8 mouse cellular contexts compared by ENCODE assay signal in the genomic region with DNA sequence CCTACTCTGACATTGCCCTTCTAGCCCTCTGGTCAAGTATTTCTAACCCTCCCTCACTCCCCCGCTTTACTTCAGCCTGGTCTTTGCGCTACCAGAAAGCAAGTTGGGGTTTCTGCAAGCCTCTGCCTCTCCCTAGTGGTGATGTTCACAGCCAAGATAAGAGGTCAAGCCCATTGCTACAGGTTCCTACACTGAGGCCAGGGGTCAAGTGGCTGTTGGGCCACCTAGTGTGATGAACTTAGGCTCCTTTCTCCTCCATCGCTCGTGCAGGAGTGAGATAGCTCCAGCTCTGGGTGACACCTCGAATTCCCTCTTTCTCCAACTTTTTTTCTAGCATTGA. TPM values are rescaled to one million over a fixed set of nuclear protein-coding genes. Genes with fewer than 3 reads are reported as not detected.
DNase-seq lines count a peak whose midpoint lies in the region; ATAC-seq and TF ChIP-seq lines count a peak whose summit lies in the region.

No protein-coding gene starts in this region.

- peak overlapping the region; percentile 51 for H3K4me3 ChIP-seq in embryonic facial prominence, embryonic 15.5 days (replicated peaks)
- peak overlapping the region; percentile 60 for H3K4me3 ChIP-seq in intestine, embryonic 16.5 days (ENCODE audit: low read length)
- peak overlapping the region; percentile 66 for H3K4me3 ChIP-seq in neural tube, embryonic 14.5 days (ENCODE audit: low read depth, low read length)
- H3K4me3 ChIP-seq in thymus, adult 2 months (ENCODE audit: control insufficient read depth, insufficient read depth, low read length) = no peak overlapping the region

- no peak overlapping the region for H3K9ac ChIP-seq in embryonic facial prominence, embryonic 15.5 days
- no peak overlapping the region for H3K9ac ChIP-seq in intestine, embryonic 16.5 days (ENCODE audit: low read depth, low read length)
- peak overlapping the region; percentile 74 for H3K9ac ChIP-seq in neural tube, embryonic 14.5 days (replicated peaks; ENCODE audit: low read depth, low read length)

- no peaks in the 10 kb centered on the region for H3K9me3 ChIP-seq in embryonic facial prominence, embryonic 15.5 days (replicated peaks)
- no peaks in the 10 kb centered on the region for H3K9me3 ChIP-seq in intestine, embryonic 16.5 days (ENCODE audit: control insufficient read depth, low read length)
- H3K9me3 ChIP-seq in neural tube, embryonic 14.5 days (ENCODE audit: control insufficient read depth, low read length) = no peaks in the 10 kb centered on the region

- no peak overlapping the region for H3K27ac ChIP-seq in embryonic facial prominence, embryonic 15.5 days (replicated peaks)
- H3K27ac ChIP-seq in intestine, embryonic 16.5 days (ENCODE audit: low read length) = no peak overlapping the region
- no peak overlapping the region for H3K27ac ChIP-seq in neural tube, embryonic 14.5 days (ENCODE audit: low read depth, low read length)
- H3K27ac ChIP-seq in thymus, adult 2 months (ENCODE audit: control insufficient read depth, insufficient read depth, low read length) = no peak overlapping the region

- intact Hi-C loops in gastrocnemius, postnatal 36 days (cut with DNase I) = no loop called here

- peak; percentile 14 for DNase-seq in layer of hippocampus, adult 9-11 months
- no peak for DNase-seq in layer of hippocampus, adult 9-10 months (ENCODE audit: low spot score)
- DNase-seq in gastrocnemius, postnatal 25 days = no peak
- DNase-seq in thymus, adult 2 months = no peak
- no peak for DNase-seq in gastrocnemius, postnatal 36 days

- H3K4me1 ChIP-seq in embryonic facial prominence, embryonic 15.5 days = peaks cover 20% of the 10 kb centered on the region
- H3K4me1 ChIP-seq in intestine, embryonic 16.5 days (ENCODE audit: control insufficient read depth, insufficient read depth, low read length) = peaks cover 9% of the 10 kb centered on the region
- H3K4me1 ChIP-seq in neural tube, embryonic 14.5 days (ENCODE audit: control insufficient read depth, insufficient read depth, low read length) = peaks cover 8% of the 10 kb centered on the region
- H3K4me1 ChIP-seq in thymus, adult 2 months (replicated peaks; ENCODE audit: control insufficient read depth, insufficient read depth, low read length) = no peaks in the 10 kb centered on the region

- no peaks in the 10 kb centered on the region for H3K36me3 ChIP-seq in embryonic facial prominence, embryonic 15.5 days
- H3K36me3 ChIP-seq in intestine, embryonic 16.5 days (ENCODE audit: control insufficient read depth, insufficient read depth, low read length) = no peaks in the 10 kb centered on the region
- no peaks in the 10 kb centered on the region for H3K36me3 ChIP-seq in neural tube, embryonic 14.5 days (ENCODE audit: control insufficient read depth, insufficient read depth, low read length)
- H3K36me3 ChIP-seq in thymus, adult 2 months (ENCODE audit: control insufficient read depth, insufficient read depth, low read length) = no peaks in the 10 kb centered on the region

- ATAC-seq in embryonic facial prominence, embryonic 15.5 days (ENCODE audit: insufficient number of reproducible peaks, low FRiP score, low TSS enrichment, low read depth) = no peak
- peak; percentile 42 for ATAC-seq in intestine, embryonic 16.5 days
- peak; percentile 18; the same call in 1 of the 2 replicates for ATAC-seq in neural tube, embryonic 14.5 days (ENCODE audit: low read depth)

- H3K4me2 ChIP-seq in embryonic facial prominence, embryonic 15.5 days (replicated peaks) = peak overlapping the region; percentile 89
- peak overlapping the region; percentile 97 for H3K4me2 ChIP-seq in intestine, embryonic 16.5 days (ENCODE audit: low read depth, low read length)
- H3K4me2 ChIP-seq in neural tube, embryonic 14.5 days (ENCODE audit: low read depth, low read length) = peak overlapping the region; percentile 80

- WGBS in embryonic facial prominence, embryonic 15.5 days = 4% methylated on average over 5 of the region's 5 CpGs
- 5% methylated on average over 5 of the region's 5 CpGs for WGBS in intestine, embryonic 16.5 days
- WGBS in neural tube, embryonic 14.5 days = 8% methylated on average over 5 of the region's 5 CpGs
- 9% methylated on average over 5 of the region's 5 CpGs for WGBS in thymus, adult 2 months

- peaks cover 82% of the 10 kb centered on the region for H3K27me3 ChIP-seq in embryonic facial prominence, embryonic 15.5 days
- H3K27me3 ChIP-seq in intestine, embryonic 16.5 days (replicated peaks; ENCODE audit: control insufficient read depth, insufficient read depth, low read length) = peaks cover 60% of the 10 kb centered on the region
- H3K27me3 ChIP-seq in neural tube, embryonic 14.5 days (ENCODE audit: control insufficient read depth, insufficient read depth, low read length) = peaks cover 7% of the 10 kb centered on the region; the same call in 1 of the 2 replicates
- no peaks in the 10 kb centered on the region; the same call in 1 of the 2 replicates for H3K27me3 ChIP-seq in thymus, adult 2 months (ENCODE audit: control insufficient read depth, insufficient read depth, low read length)

- no peak for TF ChIP-seq CTCF in thymus, adult 2 months (IDR thresholded peaks at IDR 0.05; ENCODE audit: borderline replicate concordance, control insufficient read depth, extremely low read depth, insufficient read depth, low read length, poor library complexity)

- no peak for TF ChIP-seq POLR2A in thymus, adult 2 months (IDR thresholded peaks at IDR 0.05; ENCODE audit: control insufficient read depth, extremely low read depth, insufficient read depth, low read length, poor library complexity)

RNA-seq across cellular contexts. Expression of gene Shisa6, which starts 1.2 kb away (rescaled TPM):
- polyA plus RNA-seq in embryonic facial prominence, embryonic 15.5 days (2015; fragmentation: Nextera tagmentation; extraction: Ambion mirVana) = 0.07 TPM in 2 replicates
- 0.05 and 0.06 TPM in 2 replicates for polyA plus RNA-seq in intestine, embryonic 16.5 days (2015; fragmentation: Nextera tagmentation; extraction: Ambion mirVana)
- 11.6 and 12.4 TPM in 2 replicates for polyA plus RNA-seq in neural tube, embryonic 14.5 days (2014; fragmentation: Nextera tagmentation; extraction: Ambion mirVana)
- total RNA-seq in gastrocnemius, postnatal 25 days (2021) = under 1 TPM; 0.13 to 0.95 TPM
- polyA plus RNA-seq in thymus, adult 2 months (2012; rRNA removed) = 1.8 and 2.1 TPM in 2 replicates
- total RNA-seq in gastrocnemius, postnatal 36 days (2021) = under 1 TPM; 0.05 to 0.42 TPM
